Mouse (Mus musculus) layer of hippocampus, postnatal 36 days (tissue): Measurements from ENCODE around the gene Dock1. TPM values are rescaled to one million over a fixed set of nuclear protein-coding genes. Genes with fewer than 3 reads are reported as not detected.

ENCODE experiments used
- DNase-seq, 2 experiments: peaks; one replicate each; pipeline ENCODE4 v3.0.0; 2022
- total RNA-seq, 2 experiments: library from RNA; stranded (reverse); gene quantifications; 2 replicates each; pipeline ENCODE4 v1.2.3; 2021

Gene Dock1
- total RNA-seq, 2 experiments from 2014 or later = 24.4 to 26.3 TPM

DNA sequence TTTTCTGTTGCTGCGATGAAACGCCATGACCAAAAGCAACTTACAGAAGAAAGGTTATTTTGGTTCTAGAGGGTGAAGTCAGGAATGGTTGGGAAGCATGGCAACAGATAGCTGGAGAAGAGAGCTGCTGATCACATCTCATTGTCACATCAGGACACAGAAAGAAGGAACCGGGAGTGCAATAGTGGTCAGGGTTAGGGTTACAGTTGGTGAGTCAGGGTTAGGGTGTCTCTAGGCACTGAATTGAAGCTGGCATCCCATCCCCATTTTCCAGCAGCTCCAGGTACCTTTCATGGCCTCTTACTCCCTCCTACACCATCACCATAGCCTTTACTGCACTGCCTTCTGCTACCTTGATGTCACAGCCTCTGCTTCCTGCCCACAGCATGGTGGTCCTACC, 523.7 kb downstream of the Dock1 start:
- no peak for DNase-seq

DNA sequence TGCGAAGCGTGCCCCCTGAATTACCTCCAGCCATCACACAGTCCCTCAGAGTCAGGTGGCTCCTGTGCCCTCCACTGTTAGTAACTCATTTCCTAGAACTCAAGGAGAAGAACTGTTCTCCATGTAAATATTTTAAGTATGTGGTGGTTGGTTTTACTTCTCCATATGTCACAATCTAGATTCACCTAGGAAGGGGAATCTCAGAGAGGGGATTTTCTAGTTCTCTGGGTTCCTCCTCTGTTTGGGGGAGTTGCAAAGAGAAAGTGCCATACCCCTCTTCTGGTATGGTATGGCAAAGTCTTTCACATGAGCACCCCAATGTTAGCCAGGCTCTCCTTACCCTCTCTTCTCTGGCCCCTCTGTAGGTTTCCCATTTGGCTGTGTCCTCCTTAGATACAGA, 525.2 kb downstream of the Dock1 start:
- DNase-seq = no peak

DNA sequence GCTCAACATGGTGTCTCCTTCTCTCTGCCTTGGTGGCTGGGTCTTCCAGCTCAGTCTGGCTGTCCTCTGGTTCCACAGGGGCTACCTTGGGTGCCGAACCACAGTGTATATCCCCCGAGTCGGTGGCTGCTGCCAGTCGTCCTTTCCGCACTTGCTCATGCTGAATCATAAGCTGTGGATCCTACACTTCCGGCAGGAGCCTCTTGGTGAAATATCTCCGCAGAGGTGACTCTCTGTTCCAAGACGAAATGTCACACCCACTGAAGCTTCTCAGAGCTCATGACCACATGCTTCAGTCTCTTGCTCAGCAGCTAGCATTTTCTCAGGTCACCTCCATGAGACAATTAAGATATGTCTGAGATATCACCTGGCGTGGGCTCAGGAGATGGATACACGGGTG, 526.4 kb downstream of the Dock1 start:
- DNase-seq = no peak

- no peak for DNase-seq
Measured at GRCm38 (mm10) chr7:135203920-135204319, 533.5 kb downstream of the Dock1 start.

GRCm38 (mm10) chr7:135205111-135205510, 534.7 kb downstream of the Dock1 start:
- DNase-seq = peak; percentile 35 to 46

- no peak for DNase-seq
Measured at GRCm38 (mm10) chr7:135208947-135209567, 538.6 kb downstream of the Dock1 start.

DNA sequence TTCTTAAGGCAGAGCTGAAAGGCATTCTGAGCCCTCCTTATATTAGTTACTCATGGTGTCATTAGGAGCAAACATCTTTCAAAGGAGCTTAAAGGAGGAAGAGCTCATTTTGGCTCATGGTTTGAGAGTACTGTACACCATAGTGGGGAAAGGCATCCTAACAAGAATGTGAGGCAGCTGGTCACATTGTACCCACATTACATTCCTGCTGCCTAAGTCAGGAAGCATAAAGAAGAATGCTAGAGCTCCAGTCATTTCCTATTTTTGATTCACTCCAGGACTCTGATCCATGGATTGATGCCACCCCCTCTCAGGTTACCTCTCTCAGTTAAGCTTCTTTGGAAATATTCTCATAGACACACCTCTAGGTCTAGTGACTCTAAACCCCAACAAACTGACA, 539.8 kb downstream of the Dock1 start:
- DNase-seq = no peak

DNA sequence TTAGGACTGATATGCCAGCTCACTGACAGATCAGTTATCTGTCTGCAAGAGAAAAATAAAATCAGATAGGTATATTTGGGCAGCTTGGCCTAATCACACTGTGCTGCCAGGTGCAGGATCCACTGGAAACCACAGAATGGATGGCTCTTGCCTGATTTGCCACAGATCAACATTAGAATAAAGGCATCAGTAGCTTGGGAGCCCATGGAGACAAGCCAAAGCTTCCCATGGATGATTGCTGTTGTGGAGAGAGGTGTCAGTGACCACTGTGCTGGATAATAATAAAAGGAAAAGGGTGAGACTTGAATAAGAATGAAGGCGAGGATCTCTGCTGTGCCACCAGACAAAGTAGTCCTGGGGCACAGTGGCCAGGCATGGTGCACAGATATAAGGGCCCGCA, 540.4 kb downstream of the Dock1 start:
- no peak for DNase-seq

DNA sequence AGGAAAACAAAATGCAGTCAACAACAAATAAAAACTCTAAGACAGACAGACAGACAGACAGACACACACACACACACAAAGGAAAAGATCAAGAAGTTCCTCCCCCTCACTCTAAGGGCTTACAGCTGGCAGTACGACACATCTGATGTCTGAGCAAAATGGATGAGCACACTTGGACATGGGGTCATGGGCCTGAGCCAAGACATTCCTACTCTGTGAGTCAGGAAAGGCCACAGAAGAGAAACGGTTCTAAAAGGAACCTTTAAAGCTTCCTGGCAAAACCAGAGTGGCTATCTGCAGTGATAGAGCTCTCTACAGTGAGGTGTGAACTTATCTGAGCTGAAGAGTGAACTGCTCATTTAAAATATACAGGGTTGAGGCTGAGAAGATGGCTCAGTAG, 542.1 kb downstream of the Dock1 start:
- DNase-seq = no peak

DNA sequence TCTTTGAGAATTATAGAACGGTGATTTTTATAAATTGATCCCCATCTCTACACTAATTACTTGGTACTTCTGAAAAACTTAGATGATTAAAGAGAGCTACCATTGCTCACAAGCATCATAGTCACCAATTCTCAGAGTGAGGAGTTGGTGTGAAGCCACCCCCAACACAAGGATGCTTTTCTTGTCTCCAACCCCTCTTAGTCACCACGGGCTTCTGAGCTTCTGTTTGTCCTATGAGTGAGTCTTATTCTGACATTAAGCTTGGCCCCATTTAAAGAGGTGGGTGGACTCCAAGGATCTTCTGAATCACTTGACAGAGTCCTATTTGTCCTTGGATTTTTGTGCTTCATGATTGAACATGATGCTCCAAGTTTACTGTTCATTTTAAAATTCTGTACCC, 551.0 kb downstream of the Dock1 start:
- DNase-seq = no peak
